Mouse (Mus musculus) MEL (cell line): ENCODE results near the gene Dusp8.

Source experiments
- CTCF ChIP-seq, 3 experiments: IDR thresholded peaks in 2 of 3; conservative IDR thresholded peaks in 1 of 3; 2 replicates each; pipeline ENCODE4 v1.5.1; 2011 to 2012; ENCODE audit warnings: low read length in 3 of 3, low read depth in 2 of 3, mild to moderate bottlenecking in 2 of 3, improper control_type of control experiment in 1 of 3, inconsistent platforms in 1 of 3, mixed read lengths in 1 of 3, moderate library complexity in 1 of 3; ENCODE audit not compliant: control insufficient read depth in 1 of 3, insufficient read depth in 1 of 3, poor library complexity in 1 of 3, severe bottlenecking in 1 of 3
- E2F4 ChIP-seq: IDR thresholded peaks from 2 replicates; pipeline ENCODE4 v1.6.1; 2011; ENCODE audit warnings: low read depth, low read length, improper control_type of control experiment, borderline replicate concordance
- EP300 ChIP-seq, 2 experiments: IDR thresholded peaks; 2 replicates each; pipeline ENCODE4 v1.6.1; 2011; ENCODE audit warnings: improper control_type of control experiment in 2 of 2, low read length in 2 of 2, low read depth in 1 of 2, mild to moderate bottlenecking in 1 of 2
- ETS1 ChIP-seq: IDR thresholded peaks from 2 replicates; pipeline ENCODE4 v1.6.1; 2012; ENCODE audit warnings: low read depth, mild to moderate bottlenecking, inconsistent platforms, low read length, improper control_type of control experiment, moderate library complexity
- JUND ChIP-seq: IDR thresholded peaks from 2 replicates; pipeline ENCODE4 v1.6.1; 2011; ENCODE audit warnings: low read depth, mild to moderate bottlenecking, improper control_type of control experiment, low read length
- MAX ChIP-seq: IDR thresholded peaks from 2 replicates; pipeline ENCODE4 v1.6.1; 2011; ENCODE audit warnings: low read length, improper control_type of control experiment
- MYC ChIP-seq: IDR thresholded peaks from 2 replicates; pipeline ENCODE4 v1.6.1; 2011; ENCODE audit warnings: low read depth, mild to moderate bottlenecking, low read length, improper control_type of control experiment, moderate library complexity
- POLR2A ChIP-seq, 2 experiments: IDR thresholded peaks; 2 replicates each; pipeline ENCODE4 v1.6.1; 2011 to 2012; ENCODE audit warnings: low read length in 2 of 2, mild to moderate bottlenecking in 2 of 2, control low read depth in 1 of 2, improper control_type of control experiment in 1 of 2, low read depth in 1 of 2, moderate library complexity in 1 of 2; ENCODE audit not compliant: control insufficient read depth in 1 of 2, insufficient read depth in 1 of 2, poor library complexity in 1 of 2
- TAL1 ChIP-seq: IDR thresholded peaks from 2 replicates; pipeline ENCODE4 v1.6.1; 2012; ENCODE audit warnings: mild to moderate bottlenecking, inconsistent platforms, low read length, moderate library complexity, mixed read lengths
- TBP ChIP-seq: IDR thresholded peaks from 2 replicates; pipeline ENCODE4 v1.8.0; 2011; ENCODE audit warnings: low read depth, low read length, improper control_type of control experiment
- UBTF ChIP-seq: IDR thresholded peaks from 2 replicates; pipeline ENCODE4 v1.6.1; 2012; ENCODE audit warnings: low read depth, mild to moderate bottlenecking, inconsistent platforms, low read length, improper control_type of control experiment, moderate library complexity, borderline replicate concordance; ENCODE audit not compliant: insufficient read depth
- USF1 ChIP-seq: IDR thresholded peaks from 2 replicates; pipeline ENCODE4 v1.6.1; 2014; ENCODE audit warnings: low read depth, mild to moderate bottlenecking, inconsistent platforms, low read length, improper control_type of control experiment, moderate library complexity
- ZC3H11A ChIP-seq: IDR thresholded peaks from 2 replicates; pipeline ENCODE4 v1.6.1; 2012; ENCODE audit warnings: low read depth, mild to moderate bottlenecking, inconsistent platforms, low read length, improper control_type of control experiment
- ZNF384 ChIP-seq: IDR thresholded peaks from 2 replicates; pipeline ENCODE4 v1.6.1; 2012; ENCODE audit warnings: low read depth, mild to moderate bottlenecking, inconsistent platforms, low read length, improper control_type of control experiment

DNA sequence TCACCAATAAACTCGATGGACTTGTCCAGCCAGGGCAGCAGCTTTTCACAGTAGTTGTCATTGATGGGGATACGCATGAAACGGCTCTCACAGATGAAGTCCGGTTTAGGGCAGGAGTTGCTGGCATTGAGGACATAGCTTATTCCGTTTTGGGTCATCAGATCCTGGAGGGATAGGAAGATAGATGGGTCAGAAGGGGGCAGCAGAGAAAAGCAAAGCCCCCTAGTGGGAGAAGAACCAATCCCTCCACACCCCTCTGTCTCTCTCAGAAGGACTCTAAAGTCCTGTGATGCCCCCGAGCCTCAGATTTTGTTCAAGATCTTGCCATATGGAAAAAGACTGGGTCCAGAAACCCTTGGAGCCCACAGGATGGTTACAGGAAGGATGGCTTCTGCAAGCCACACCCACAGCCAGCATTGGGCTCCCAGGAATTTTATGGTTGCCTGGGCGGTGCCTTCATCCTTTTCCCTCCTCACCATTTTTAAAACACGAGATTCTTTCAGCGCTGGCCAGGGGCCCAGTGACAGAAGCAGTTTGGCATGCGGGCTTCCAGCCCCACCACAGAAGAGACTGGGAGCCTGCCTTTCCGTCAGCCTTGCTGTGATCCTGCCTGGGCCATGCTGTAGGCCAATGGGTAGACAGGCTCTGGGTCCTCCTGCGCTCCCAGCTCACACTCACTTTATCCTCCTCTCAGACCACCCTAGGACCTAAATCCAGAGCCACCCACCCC lies 11.9 kb downstream of the Dusp8 start:
- TF ChIP-seq POLR2A (IDR thresholded peaks at IDR 0.05; ENCODE audit: control insufficient read depth in 1 of 2, insufficient read depth in 1 of 2, low read depth in 1 of 2, low read length in 2 of 2, poor library complexity in 1 of 2) (no peak), UBTF (no peak), MAX (no peak), ETS1 (no peak), ZC3H11A (no peak), CTCF (IDR thresholded peaks at IDR 0.05 in 2 of 3, conservative IDR thresholded peaks at IDR 0.05 in 1 of 3; ENCODE audit: control insufficient read depth in 1 of 3, insufficient read depth in 1 of 3, low read depth in 2 of 3, low read length in 3 of 3, poor library complexity in 1 of 3, severe bottlenecking in 1 of 3) (peak in 1 of 3 experiments; percentile 36; a peak in 2 of 6 replicates), TAL1 (no peak), JUND (no peak), E2F4 (no peak), MYC (no peak), EP300 (IDR thresholded peaks at IDR 0.05; ENCODE audit: low read depth in 1 of 2, low read length in 2 of 2) (no peak), USF1 (no peak), TBP (no peak), ZNF384 (no peak)
